ENCODE assay signal across 9 mouse cellular contexts in genomic region chrX:99325460-99325859, GRCm38 (mm10).
A peak's percentile ranks its signal among the peaks of the same experiment; 100 is the strongest.
DNase-seq lines count a peak whose midpoint lies in the region; ATAC-seq and TF ChIP-seq lines count a peak whose summit lies in the region.
"Had no signal": no experiment of that assay in that cellular context is flagged by ENCODE, and none has a peak within 500 bp of the region (broad histone marks: within the 10 kb centered on the region; RNA-seq: fewer than 3 reads in every experiment).

No protein-coding gene starts in this region.

- H3K27ac ChIP-seq in forebrain, embryonic 10.5 days, result peak overlapping the region; percentile 48
- H3K27ac ChIP-seq in forebrain, embryonic 11.5 days (ENCODE audit: low read depth, low read length), result no peak overlapping the region
- H3K27ac ChIP-seq in kidney, embryonic 14.5 days (ENCODE audit: low read depth, low read length), result peak overlapping the region; percentile 56; the same call in 1 of the 2 replicates
- H3K27ac ChIP-seq in midbrain, embryonic 14.5 days (replicated peaks; ENCODE audit: low read depth, low read length), result peak overlapping the region; percentile 20; the same call in 1 of the 2 replicates
- H3K27ac ChIP-seq: liver, embryonic 13.5 days had no signal

- TF ChIP-seq POLR2A in brain, embryonic 14.5 days (IDR thresholded peaks at IDR 0.05; ENCODE audit: borderline replicate concordance, extremely low read depth, insufficient read depth, insufficient read length, poor library complexity, severe bottlenecking), result no peak

- H3K4me1 ChIP-seq in forebrain, embryonic 10.5 days, result peaks cover 31% of the 10 kb centered on the region
- H3K4me1 ChIP-seq in forebrain, embryonic 11.5 days (replicated peaks; ENCODE audit: control insufficient read depth, insufficient read depth, low read length), result no peaks in the 10 kb centered on the region
- H3K4me1 ChIP-seq in kidney, embryonic 14.5 days (ENCODE audit: control insufficient read depth, insufficient read depth, low read length), result peaks cover 14% of the 10 kb centered on the region
- peaks cover 3% of the 10 kb centered on the region; the same call in 1 of the 2 replicates for H3K4me1 ChIP-seq in midbrain, embryonic 14.5 days (ENCODE audit: control insufficient read depth, insufficient read depth, low read length)
- H3K4me1 ChIP-seq: liver, embryonic 13.5 days had no signal

- no peaks in the 10 kb centered on the region for H3K36me3 ChIP-seq in forebrain, embryonic 10.5 days (replicated peaks)
- H3K36me3 ChIP-seq in forebrain, embryonic 11.5 days (ENCODE audit: control insufficient read depth, insufficient read depth, low read length), result no peaks in the 10 kb centered on the region
- H3K36me3 ChIP-seq in kidney, embryonic 14.5 days (ENCODE audit: control insufficient read depth, insufficient read depth, low read length), result no peaks in the 10 kb centered on the region
- H3K36me3 ChIP-seq in midbrain, embryonic 14.5 days (ENCODE audit: control insufficient read depth, insufficient read depth, low read length), result no peaks in the 10 kb centered on the region
- H3K36me3 ChIP-seq: liver, embryonic 13.5 days had no signal

- peaks cover 100% of the 10 kb centered on the region for H3K27me3 ChIP-seq in forebrain, embryonic 10.5 days (ENCODE audit: poor library complexity, severe bottlenecking)
- peaks cover 9% of the 10 kb centered on the region for H3K27me3 ChIP-seq in forebrain, embryonic 11.5 days (ENCODE audit: control insufficient read depth, insufficient read depth, low read length)
- H3K27me3 ChIP-seq in kidney, embryonic 14.5 days (ENCODE audit: control insufficient read depth, insufficient read depth, low read length), result no peaks in the 10 kb centered on the region; the same call in 1 of the 2 replicates
- H3K27me3 ChIP-seq in midbrain, embryonic 14.5 days (ENCODE audit: control insufficient read depth, insufficient read depth, low read length), result no peaks in the 10 kb centered on the region

- no peaks in the 10 kb centered on the region for H3K9me3 ChIP-seq in forebrain, embryonic 10.5 days
- no peaks in the 10 kb centered on the region for H3K9me3 ChIP-seq in forebrain, embryonic 11.5 days (ENCODE audit: control insufficient read depth, low read length)
- H3K9me3 ChIP-seq in kidney, embryonic 14.5 days (ENCODE audit: control insufficient read depth, low read length), result no peaks in the 10 kb centered on the region
- H3K9me3 ChIP-seq in midbrain, embryonic 14.5 days (ENCODE audit: control insufficient read depth, low read length), result no peaks in the 10 kb centered on the region
- H3K9me3 ChIP-seq: liver, embryonic 13.5 days had no signal

- ATAC-seq in forebrain, embryonic 11.5 days (replicated peaks; ENCODE audit: low FRiP score), result no peak
- ATAC-seq in kidney, embryonic 14.5 days (ENCODE audit: low FRiP score, low TSS enrichment), result peak; percentile 49; the same call in 1 of the 2 replicates
- ATAC-seq in midbrain, embryonic 14.5 days (ENCODE audit: low FRiP score, low TSS enrichment), result no peak

- no peak overlapping the region for H3K9ac ChIP-seq in forebrain, embryonic 11.5 days (ENCODE audit: low read length)
- no peak overlapping the region for H3K9ac ChIP-seq in kidney, embryonic 14.5 days (ENCODE audit: low read depth, low read length)
- H3K9ac ChIP-seq in midbrain, embryonic 14.5 days (replicated peaks; ENCODE audit: low read length), result no peak overlapping the region
- H3K9ac ChIP-seq: liver, embryonic 13.5 days had no signal

- no peak overlapping the region for H3K4me2 ChIP-seq in forebrain, embryonic 11.5 days (ENCODE audit: low read depth, low read length, severe bottlenecking)
- H3K4me2 ChIP-seq in kidney, embryonic 14.5 days (replicated peaks; ENCODE audit: low read depth, low read length), result no peak overlapping the region
- H3K4me2 ChIP-seq in midbrain, embryonic 14.5 days (ENCODE audit: low read length), result no peak overlapping the region
- H3K4me2 ChIP-seq: liver, embryonic 13.5 days had no signal

- no peak overlapping the region for H3K4me3 ChIP-seq in forebrain, embryonic 10.5 days
- H3K4me3 ChIP-seq in forebrain, embryonic 11.5 days (ENCODE audit: low read depth, low read length), result no peak overlapping the region
- no peak overlapping the region for H3K4me3 ChIP-seq in kidney, embryonic 14.5 days (ENCODE audit: low read length)
- no peak overlapping the region for H3K4me3 ChIP-seq in midbrain, embryonic 14.5 days (replicated peaks; ENCODE audit: low read depth, low read length)
- H3K4me3 ChIP-seq: liver, embryonic 13.5 days had no signal

- 46% methylated on average over 8 of the region's 8 CpGs for WGBS in forebrain, embryonic 10.5 days
- 47% methylated on average over 8 of the region's 8 CpGs for WGBS in forebrain, embryonic 11.5 days
- WGBS in kidney, embryonic 14.5 days, result 49% methylated on average over 8 of the region's 8 CpGs
- 43% methylated on average over 8 of the region's 8 CpGs for WGBS in midbrain, embryonic 14.5 days

- no peak for TF ChIP-seq CTCF in brain, embryonic 14.5 days (IDR thresholded peaks at IDR 0.05; ENCODE audit: borderline replicate concordance, extremely low read depth, insufficient read depth, insufficient read length)

- DNase-seq in forebrain, embryonic 10.5 days (ENCODE audit: extremely low spot score, low spot score), result peak; percentile 14
- no peak for DNase-seq in forebrain, embryonic 11.5 days (ENCODE audit: low spot score)
- peak; percentile 89 for DNase-seq in brain, embryonic 14.5 days (ENCODE audit: low read depth)
- peak; percentile 31 for DNase-seq in heart, adult 8-10 months (ENCODE audit: low spot score)
- peak; percentile 50 for DNase-seq in midbrain, embryonic 14.5 days
- DNase-seq in natural killer cell, adult 2 months (ENCODE audit: low spot score in 2 of 2), result no peak
- DNase-seq in thymus, postnatal 10 days (ENCODE audit: low spot score in 2 of 2), result no peak
- DNase-seq: liver, embryonic 13.5 days had no signal

Comparison
In these comparisons a context has a peak if more than half of its experiments do, and no peak if none do; other contexts are left out.
1. DNase-seq: peak in forebrain, embryonic 10.5 days (single experiment), brain, embryonic 14.5 days (single experiment), heart, adult 8-10 months (single experiment) and midbrain, embryonic 14.5 days (single experiment); none in forebrain, embryonic 11.5 days (single experiment), natural killer cell, adult 2 months (0 of 2) and thymus, postnatal 10 days (0 of 2).